Mouse (Mus musculus): ENCODE data around the gene Mtrf1. TPM values are rescaled to one million over a fixed set of nuclear protein-coding genes. Genes with fewer than 3 reads are reported as not detected.
"Not testable (repeated sequence)": the region's sequence is repeated elsewhere in the genome, so short reads cannot be mapped to it uniquely, and the experiment has no call there.

Mtrf1 gene
- polyA plus RNA-seq, 1 experiment = 2.7 TPM

GRCm38 (mm10) chr14:79410662-79411061 lies 13.1 kb downstream of the Mtrf1 start:
- Histone ChIP-seq H3K27me3 (ENCODE audit: control insufficient read depth, insufficient read depth, insufficient read length) (no peaks in the 10 kb centered on the region), H3K79me2 (ENCODE audit: control insufficient read depth, insufficient read depth) (no peaks in the 10 kb centered on the region), H3K36me3 (ENCODE audit: control insufficient read depth, insufficient read depth) (no peaks in the 10 kb centered on the region), H3K79me3 (ENCODE audit: low read depth) (no peaks in the 10 kb centered on the region), H3ac (ENCODE audit: control insufficient read depth, insufficient read length, low read depth) (no peak overlapping the region), H3K4me3 (ENCODE audit: insufficient read depth, poor library complexity, severe bottlenecking) (no peak overlapping the region)
- TF ChIP-seq MYOG (IDR thresholded peaks at IDR 0.05; ENCODE audit: control insufficient read depth, extremely low read depth, insufficient read length) (no peak), MYOD1 (IDR thresholded peaks at IDR 0.05; ENCODE audit: control insufficient read depth, insufficient read length, low read depth) (no peak), CEBPB (IDR thresholded peaks at IDR 0.05; ENCODE audit: low read depth) (no peak), MAX (IDR thresholded peaks at IDR 0.05) (no peak), FOSL1 (IDR thresholded peaks at IDR 0.05; ENCODE audit: insufficient read depth, low read length, poor library complexity, severe bottlenecking) (no peak), USF1 (IDR thresholded peaks at IDR 0.05; ENCODE audit: low read depth) (no peak), CTCF (IDR thresholded peaks at IDR 0.05; ENCODE audit: control insufficient read depth, insufficient read depth, insufficient read length) (no peak)

- Histone ChIP-seq H3ac (ENCODE audit: control insufficient read depth, insufficient read length, low read depth) (no peak overlapping the region), H3K79me3 (ENCODE audit: low read depth) (no peaks in the 10 kb centered on the region), H3K27me3 (ENCODE audit: control insufficient read depth, insufficient read depth, insufficient read length) (no peaks in the 10 kb centered on the region), H3K4me3 (ENCODE audit: insufficient read depth, poor library complexity, severe bottlenecking) (no peak overlapping the region), H3K36me3 (ENCODE audit: control insufficient read depth, insufficient read depth) (no peaks in the 10 kb centered on the region), H3K79me2 (ENCODE audit: control insufficient read depth, insufficient read depth) (no peaks in the 10 kb centered on the region)
- no peak for TF ChIP-seq MYOD1 (IDR thresholded peaks at IDR 0.05; ENCODE audit: control insufficient read depth, insufficient read length, low read depth)
Observed at GRCm38 (mm10) chr14:79413121-79413520, 15.5 kb downstream of the Mtrf1 start.

GRCm38 (mm10) chr14:79420083-79420685 lies 22.6 kb downstream of the Mtrf1 start:
- Histone ChIP-seq H3K79me3 (ENCODE audit: low read depth) (no peaks in the 10 kb centered on the region), H3K4me3 (ENCODE audit: insufficient read depth, poor library complexity, severe bottlenecking) (no peak overlapping the region), H3K79me2 (ENCODE audit: control insufficient read depth, insufficient read depth) (no peaks in the 10 kb centered on the region), H3K27me3 (ENCODE audit: control insufficient read depth, insufficient read depth, insufficient read length) (no peaks in the 10 kb centered on the region), H3K36me3 (ENCODE audit: control insufficient read depth, insufficient read depth) (no peaks in the 10 kb centered on the region), H3ac (ENCODE audit: control insufficient read depth, insufficient read length, low read depth) (no peak overlapping the region)
- no peak for TF ChIP-seq MYOD1 (IDR thresholded peaks at IDR 0.05; ENCODE audit: control insufficient read depth, insufficient read length, low read depth)
- no peak for TF ChIP-seq MYOG (IDR thresholded peaks at IDR 0.05; ENCODE audit: control insufficient read depth, extremely low read depth, insufficient read length)
- no peak for TF ChIP-seq USF1 (IDR thresholded peaks at IDR 0.05; ENCODE audit: low read depth)
- no peak for TF ChIP-seq CTCF (IDR thresholded peaks at IDR 0.05; ENCODE audit: control insufficient read depth, insufficient read depth, insufficient read length)
- TF ChIP-seq MAX (IDR thresholded peaks at IDR 0.05) = no peak
- TF ChIP-seq CEBPB (IDR thresholded peaks at IDR 0.05; ENCODE audit: low read depth) = no peak
- TF ChIP-seq FOSL1 (IDR thresholded peaks at IDR 0.05; ENCODE audit: insufficient read depth, low read length, poor library complexity, severe bottlenecking) = no peak

- Histone ChIP-seq H3K27me3 (ENCODE audit: control insufficient read depth, insufficient read depth, insufficient read length) (no peaks in the 10 kb centered on the region), H3K4me3 (ENCODE audit: insufficient read depth, poor library complexity, severe bottlenecking) (peak within 1 kb of the TSS; percentile 23), H3K36me3 (ENCODE audit: control insufficient read depth, insufficient read depth) (no peaks in the 10 kb centered on the region), H3K79me3 (ENCODE audit: low read depth) (no peaks in the 10 kb centered on the region), H3ac (ENCODE audit: control insufficient read depth, insufficient read length, low read depth) (no peak within 1 kb of the TSS), H3K79me2 (ENCODE audit: control insufficient read depth, insufficient read depth) (no peaks in the 10 kb centered on the region)
- peak; percentile 16 for TF ChIP-seq MAX (IDR thresholded peaks at IDR 0.05)
- TF ChIP-seq USF1 (IDR thresholded peaks at IDR 0.05; ENCODE audit: low read depth) = no peak
- TF ChIP-seq FOSL1 (IDR thresholded peaks at IDR 0.05; ENCODE audit: insufficient read depth, low read length, poor library complexity, severe bottlenecking) = peak; percentile 21
- no peak for TF ChIP-seq CEBPB (IDR thresholded peaks at IDR 0.05; ENCODE audit: low read depth)
- no peak for TF ChIP-seq CTCF (IDR thresholded peaks at IDR 0.05; ENCODE audit: control insufficient read depth, insufficient read depth, insufficient read length)
- no peak for TF ChIP-seq MYOG (IDR thresholded peaks at IDR 0.05; ENCODE audit: control insufficient read depth, extremely low read depth, insufficient read length)
- TF ChIP-seq MYOD1 (IDR thresholded peaks at IDR 0.05; ENCODE audit: control insufficient read depth, insufficient read length, low read depth) = no peak
Observed at GRCm38 (mm10) chr14:79425979-79426729, 28.6 kb downstream of the Mtrf1 start, which contains the start of gene Kbtbd7. Gene Kbtbd7, plus strand, starts transcription at chr14:79426511.

- H3K27me3 ChIP-seq (ENCODE audit: control insufficient read depth, insufficient read depth, insufficient read length); H3ac ChIP-seq (ENCODE audit: control insufficient read depth, insufficient read length, low read depth); H3K36me3 ChIP-seq (ENCODE audit: control insufficient read depth, insufficient read depth); H3K4me3 ChIP-seq (ENCODE audit: insufficient read depth, poor library complexity, severe bottlenecking); H3K79me2 ChIP-seq (ENCODE audit: control insufficient read depth, insufficient read depth); H3K79me3 ChIP-seq (ENCODE audit: low read depth): not testable (repeated sequence)
Observed at GRCm38 (mm10) chr14:79426730-79427365, 29.3 kb downstream of the Mtrf1 start.

- no peaks in the 10 kb centered on the region for H3K79me3 ChIP-seq (ENCODE audit: low read depth)
- H3K4me3 ChIP-seq (ENCODE audit: insufficient read depth, poor library complexity, severe bottlenecking) = no peak overlapping the region
- no peak overlapping the region for H3ac ChIP-seq (ENCODE audit: control insufficient read depth, insufficient read length, low read depth)
- no peaks in the 10 kb centered on the region for H3K36me3 ChIP-seq (ENCODE audit: control insufficient read depth, insufficient read depth)
- H3K27me3 ChIP-seq (ENCODE audit: control insufficient read depth, insufficient read depth, insufficient read length) = no peaks in the 10 kb centered on the region
- TF ChIP-seq CTCF (IDR thresholded peaks at IDR 0.05; ENCODE audit: control insufficient read depth, insufficient read depth, insufficient read length) = no peak
- TF ChIP-seq USF1 (IDR thresholded peaks at IDR 0.05; ENCODE audit: low read depth) = no peak
- no peak for TF ChIP-seq FOSL1 (IDR thresholded peaks at IDR 0.05; ENCODE audit: insufficient read depth, low read length, poor library complexity, severe bottlenecking)
- no peak for TF ChIP-seq MYOD1 (IDR thresholded peaks at IDR 0.05; ENCODE audit: control insufficient read depth, insufficient read length, low read depth)
- TF ChIP-seq MAX (IDR thresholded peaks at IDR 0.05) = no peak
- TF ChIP-seq CEBPB (IDR thresholded peaks at IDR 0.05; ENCODE audit: low read depth) = no peak
- no peak for TF ChIP-seq MYOG (IDR thresholded peaks at IDR 0.05; ENCODE audit: control insufficient read depth, extremely low read depth, insufficient read length)
- H3K79me2 ChIP-seq (ENCODE audit: control insufficient read depth, insufficient read depth) = no peaks in the 10 kb centered on the region
Observed at GRCm38 (mm10) chr14:79434068-79434467, 36.5 kb downstream of the Mtrf1 start.
